Mouse (Mus musculus) testis, postnatal 14 days (tissue): Measurements from ENCODE around the gene Poldip3.

Experiments used
- DNase-seq: peaks from one replicate; pipeline ENCODE4 v3.0.0; 2021; ENCODE audit warnings: low spot score

The Poldip3 gene

GRCm38 (mm10) chr15:83124625-83125024 is 24.6 kb downstream of the Poldip3 start:
- no peak for DNase-seq

DNA sequence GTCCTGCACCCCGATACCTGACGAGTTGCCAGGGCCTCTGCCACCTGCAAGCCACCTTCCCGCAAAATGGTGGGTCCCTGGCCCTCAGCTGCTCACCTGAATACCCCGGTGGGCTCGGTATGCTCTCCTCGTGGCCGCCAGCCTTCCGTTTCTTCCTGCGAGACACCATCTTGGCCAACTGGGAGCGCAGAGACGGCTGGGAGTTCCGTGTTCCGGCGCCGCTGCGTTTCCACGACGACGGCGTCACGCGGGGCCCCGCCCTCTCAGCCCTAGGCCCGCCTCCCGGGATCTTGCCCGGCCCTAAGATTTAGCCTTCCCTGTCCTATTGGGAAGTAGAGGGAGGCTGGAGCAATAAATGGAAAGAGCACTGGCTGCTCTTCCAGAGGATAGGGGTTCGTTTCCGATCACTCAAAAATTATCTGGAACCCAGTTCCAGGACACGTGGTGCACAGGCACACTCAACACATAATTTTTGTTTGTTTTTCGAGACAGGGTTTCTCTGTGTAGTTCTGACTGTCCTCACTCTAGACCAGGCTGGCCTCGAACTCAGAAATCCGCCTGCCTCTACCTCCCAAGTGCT is 26.5 kb downstream of the Poldip3 start, which contains the start of gene Rrp7a:
Gene Rrp7a, minus strand, starts transcription at position 236 of the 580 bp plus-strand sequence.
- DNase-seq = peak; percentile 92

- peak; percentile 50 for DNase-seq
Measured at GRCm38 (mm10) chr15:83121709-83122565, 27.2 kb downstream of the Poldip3 start.

DNA sequence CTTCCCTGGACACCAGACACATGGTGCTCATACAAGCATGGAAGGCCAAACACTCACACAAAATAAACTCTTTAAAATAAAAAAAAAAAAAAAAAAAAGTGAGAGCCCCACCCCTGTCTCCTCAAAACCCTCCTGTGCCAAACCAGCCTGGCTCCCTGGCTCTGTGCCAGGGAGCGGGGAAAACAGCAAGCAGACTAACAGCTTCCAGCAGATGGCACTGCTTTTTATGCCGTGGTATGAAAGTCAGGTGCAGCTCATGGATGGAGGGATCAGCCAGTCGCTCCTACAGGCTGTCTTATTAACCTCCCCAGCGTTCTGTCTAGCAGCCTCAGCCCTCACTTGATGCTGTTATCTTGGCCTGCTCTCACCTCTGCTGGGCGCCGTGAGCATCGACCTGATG is 30.8 kb downstream of the Poldip3 start:
- DNase-seq = no peak

- DNase-seq = no peak
Measured at GRCm38 (mm10) chr15:83115071-83115470, 34.1 kb downstream of the Poldip3 start.

GRCm38 (mm10) chr15:83114106-83114505 is 35.1 kb downstream of the Poldip3 start:
- no peak for DNase-seq

DNA sequence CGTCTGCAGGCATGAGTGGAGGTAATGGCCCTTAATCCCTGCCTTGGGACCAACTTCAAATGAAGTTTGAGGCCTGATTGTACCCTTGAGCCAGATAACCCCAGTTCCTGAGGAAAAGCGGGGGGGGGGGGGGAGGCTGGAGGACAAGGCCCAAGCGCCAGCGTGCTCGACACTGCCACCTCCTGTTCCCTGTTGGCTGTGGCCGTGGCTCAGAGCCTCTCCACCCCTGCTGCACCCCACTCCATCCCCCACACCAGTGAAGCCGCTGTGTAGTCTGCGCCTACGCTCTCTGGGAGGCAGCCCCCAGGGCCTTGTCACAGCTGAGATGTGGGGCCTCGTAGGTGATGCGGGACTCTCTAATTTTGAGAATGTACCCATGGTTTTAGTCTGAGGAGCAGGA is 36.3 kb downstream of the Poldip3 start:
- DNase-seq = no peak

DNA sequence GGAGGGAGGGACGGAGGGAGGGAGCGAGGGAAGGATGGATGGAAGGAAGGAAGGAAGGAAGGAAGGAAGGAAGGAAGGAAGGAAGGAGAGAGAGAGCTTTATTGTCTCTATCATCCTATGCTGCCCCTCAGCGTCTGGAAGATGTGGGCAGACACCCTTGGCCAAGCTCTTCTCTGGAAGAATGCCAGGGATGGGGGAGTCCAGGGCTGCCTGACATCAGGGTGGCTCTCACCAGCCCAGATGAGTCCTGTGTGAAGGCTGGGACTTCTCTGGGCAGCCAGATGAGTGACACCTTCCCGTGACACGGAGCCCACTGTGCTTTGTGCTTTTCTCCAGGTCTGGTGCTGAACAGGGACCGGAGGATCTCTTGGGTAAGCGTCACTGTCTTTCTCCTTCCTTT is 37.3 kb downstream of the Poldip3 start:
- DNase-seq = no peak

- no peak for DNase-seq
Measured at GRCm38 (mm10) chr15:83111290-83111689, 37.9 kb downstream of the Poldip3 start.

GRCm38 (mm10) chr15:83107814-83108213 is 41.4 kb downstream of the Poldip3 start:
- no peak for DNase-seq

DNA sequence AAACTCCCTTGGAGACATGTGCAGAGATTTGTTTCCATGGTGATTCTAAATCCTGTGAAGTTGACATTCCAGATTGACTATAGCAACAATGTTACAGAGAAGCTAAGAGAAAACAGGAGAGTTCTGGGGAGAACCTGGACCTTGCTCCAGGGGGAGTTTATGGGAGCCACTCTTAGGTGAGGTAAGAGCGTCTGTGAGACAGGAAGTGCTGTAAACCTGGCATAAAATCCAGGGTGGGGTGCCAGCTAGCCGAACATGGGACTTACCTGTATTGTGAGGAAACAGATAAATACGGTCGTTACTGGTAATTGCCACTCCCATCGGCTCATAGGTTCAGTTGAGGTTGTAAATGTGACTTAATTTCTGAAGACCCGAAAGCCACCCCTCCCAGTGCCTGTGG is 42.8 kb downstream of the Poldip3 start:
- no peak for DNase-seq

DNA sequence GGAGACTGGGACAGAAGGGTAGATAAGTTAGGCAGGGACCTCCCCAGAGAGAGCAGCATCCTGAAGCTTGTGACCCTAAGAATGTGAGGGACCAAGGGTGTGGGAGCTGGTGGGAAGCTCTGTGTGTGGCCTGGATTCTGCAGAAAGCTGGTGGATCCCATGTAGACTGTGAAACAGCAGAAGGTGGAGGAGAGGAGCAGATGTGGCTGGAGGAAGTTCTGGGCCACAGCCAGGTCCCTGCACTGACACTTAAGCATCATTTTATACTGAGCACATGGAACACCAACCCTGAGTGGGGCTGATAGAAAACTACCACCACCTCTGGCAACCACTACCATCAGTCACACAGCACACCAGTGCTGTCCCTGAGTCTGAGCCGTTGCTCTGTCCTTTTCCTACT is 46.1 kb downstream of the Poldip3 start:
- no peak for DNase-seq

DNA sequence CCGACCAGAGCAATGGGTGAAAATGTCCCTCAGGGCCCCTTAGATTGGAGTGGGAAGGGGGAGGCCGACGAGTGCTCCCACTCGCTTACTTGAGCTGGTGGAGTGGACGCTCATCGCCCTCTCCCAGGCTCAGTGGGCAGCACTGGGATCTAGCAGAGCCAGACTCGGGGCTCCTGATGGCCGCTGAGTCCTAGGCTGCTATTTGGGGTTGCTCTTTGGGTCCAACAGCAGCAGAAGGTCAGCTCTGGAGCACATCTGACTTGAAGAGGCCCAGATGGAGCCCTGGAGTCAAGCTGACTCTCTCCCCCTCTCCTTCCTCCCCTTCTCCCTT is 48.9 kb downstream of the Poldip3 start:
- no peak for DNase-seq

GRCm38 (mm10) chr15:83099533-83100331 is 49.5 kb downstream of the Poldip3 start:
- DNase-seq = peak; percentile 85

DNA sequence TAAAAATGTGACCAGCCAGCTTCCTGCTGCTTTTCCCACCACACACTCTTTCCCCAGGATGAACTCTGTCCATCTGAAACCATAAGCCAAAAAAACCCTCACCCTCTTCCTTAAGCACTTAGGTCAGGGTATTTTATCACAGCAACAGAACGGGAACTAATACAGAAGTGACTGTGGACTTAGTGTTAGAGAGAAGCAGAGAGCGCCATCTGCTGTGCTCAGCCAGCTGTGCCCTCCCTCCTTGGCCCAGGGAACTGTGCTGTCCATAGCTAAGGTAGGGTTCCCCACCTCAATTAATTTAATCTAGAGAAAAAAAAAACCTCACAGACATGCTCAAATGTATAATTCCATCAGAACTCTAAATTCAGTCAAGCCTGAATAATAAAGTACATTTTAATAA is 53.2 kb downstream of the Poldip3 start:
- no peak for DNase-seq

DNA sequence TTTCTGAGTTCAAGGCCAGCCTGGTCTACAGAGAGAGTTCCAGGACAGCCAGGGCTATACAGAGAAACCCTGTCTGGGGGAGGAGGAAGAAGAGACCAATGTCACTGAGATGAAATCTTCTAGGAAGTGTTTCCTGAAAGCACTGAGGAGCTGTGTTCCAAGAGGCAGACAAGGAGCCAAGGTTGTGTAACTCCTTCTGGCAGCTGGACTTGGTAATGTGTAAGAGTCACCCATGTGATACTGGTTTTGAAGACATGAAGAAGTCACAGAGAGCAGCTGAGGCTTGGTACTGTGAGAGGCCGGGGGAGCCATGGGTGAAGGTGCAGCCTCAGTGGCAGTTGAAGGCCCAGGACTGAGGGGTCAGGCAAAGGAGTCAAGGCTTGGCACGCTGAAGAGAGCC is 55.5 kb downstream of the Poldip3 start:
- no peak for DNase-seq

- DNase-seq = no peak
Measured at GRCm38 (mm10) chr15:83090874-83091273, 58.3 kb downstream of the Poldip3 start.

DNA sequence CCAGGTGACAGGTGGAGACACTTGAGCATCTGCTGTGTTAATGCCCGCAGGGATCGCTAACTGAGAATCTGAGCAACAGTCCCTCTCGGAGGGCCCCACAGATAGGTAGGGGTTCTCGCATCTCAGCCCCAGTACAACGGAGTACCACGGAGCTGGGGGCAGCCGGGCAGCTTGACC is 59.9 kb downstream of the Poldip3 start, which contains the start of gene Serhl:
Gene Serhl, plus strand, starts transcription at position 78 of the 177 bp plus-strand sequence.
- no peak for DNase-seq

GRCm38 (mm10) chr15:83088495-83089428 is 60.4 kb downstream of the Poldip3 start:
- no peak for DNase-seq

GRCm38 (mm10) chr15:83086636-83087328 is 62.4 kb downstream of the Poldip3 start:
- DNase-seq = peak; percentile 65

DNA sequence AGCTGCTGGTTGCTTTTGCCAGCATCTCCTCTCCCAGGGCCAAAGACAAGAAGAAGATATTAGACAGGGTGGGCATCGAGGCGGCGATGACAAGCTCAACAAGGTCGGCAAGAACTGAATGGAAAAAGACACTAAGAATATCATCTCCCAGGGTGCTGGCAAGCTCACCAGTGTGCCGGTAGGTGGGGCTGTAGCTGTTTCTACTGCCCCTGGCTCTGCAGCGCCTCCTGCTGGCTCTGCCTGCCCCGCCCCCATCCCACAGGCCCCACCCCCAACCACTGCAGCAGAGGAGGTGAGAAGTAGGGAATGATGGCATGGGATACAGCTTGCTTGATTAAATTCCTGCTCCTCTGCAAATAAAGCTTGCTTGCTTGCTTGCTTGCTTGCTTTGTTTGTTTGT is 63.3 kb downstream of the Poldip3 start:
- DNase-seq = peak; percentile 59
